Mouse (Mus musculus) cerebral cortex, adult 2 months (tissue): ENCODE data around the gene Efcab11.

Experiments used
- WGBS: fragments of 180-500 bp; shearing (Covaris S2); methylation state at CpG from one replicate; pipeline ENCODE4 v1.1.7; 2018; 5-methylcytosine and 5-hydroxymethylcytosine counted together

Efcab11 gene

GRCm38 (mm10) chr12:99874609-99875008, 9.6 kb downstream of the Efcab11 start:
- 73% methylated on average over 6 of the region's 6 CpGs for WGBS

GRCm38 (mm10) chr12:99873443-99873842, 10.8 kb downstream of the Efcab11 start:
- WGBS: 54% methylated on average over 3 of the region's 3 CpGs

GRCm38 (mm10) chr12:99868821-99869220, 15.4 kb downstream of the Efcab11 start:
- 92% methylated on average over 1 of the region's 1 CpGs for WGBS

GRCm38 (mm10) chr12:99860981-99861380, 23.3 kb downstream of the Efcab11 start:
- WGBS: 51% methylated on average over 4 of the region's 4 CpGs

GRCm38 (mm10) chr12:99859391-99860100, 24.7 kb downstream of the Efcab11 start:
- WGBS: 69% methylated on average over 3 of the region's 3 CpGs

GRCm38 (mm10) chr12:99858664-99859063, 25.6 kb downstream of the Efcab11 start:
- 95% methylated on average over 5 of the region's 5 CpGs for WGBS

- 79% methylated on average over 9 of the region's 9 CpGs for WGBS
Observed at GRCm38 (mm10) chr12:99856011-99856410, 28.2 kb downstream of the Efcab11 start.

- WGBS: 75% methylated on average over 14 of the region's 14 CpGs
Observed at GRCm38 (mm10) chr12:99853323-99854258, 30.6 kb downstream of the Efcab11 start.

- 83% methylated on average over 2 of the region's 2 CpGs for WGBS
Observed at GRCm38 (mm10) chr12:99849996-99850395, 34.2 kb downstream of the Efcab11 start.

- 93% methylated on average over 8 of the region's 8 CpGs for WGBS
Observed at GRCm38 (mm10) chr12:99844951-99845350, 39.3 kb downstream of the Efcab11 start.

GRCm38 (mm10) chr12:99838703-99839102, 45.5 kb downstream of the Efcab11 start:
- WGBS: 51% methylated on average over 14 of the region's 14 CpGs

- WGBS: 93% methylated on average over 11 of the region's 11 CpGs
Observed at GRCm38 (mm10) chr12:99838109-99838508, 46.1 kb downstream of the Efcab11 start.

GRCm38 (mm10) chr12:99837528-99837927, 46.7 kb downstream of the Efcab11 start:
- WGBS: 92% methylated on average over 5 of the region's 5 CpGs

GRCm38 (mm10) chr12:99836404-99837131, 47.7 kb downstream of the Efcab11 start:
- 38% methylated on average over 20 of the region's 20 CpGs for WGBS

- 93% methylated on average over 1 of the region's 1 CpGs for WGBS
Observed at GRCm38 (mm10) chr12:99833476-99833875, 50.8 kb downstream of the Efcab11 start.

GRCm38 (mm10) chr12:99822591-99822990, 61.6 kb downstream of the Efcab11 start:
- 45% methylated on average over 4 of the region's 4 CpGs for WGBS

- 45% methylated on average over 12 of the region's 12 CpGs for WGBS
Observed at GRCm38 (mm10) chr12:99821309-99821934, 62.8 kb downstream of the Efcab11 start.

GRCm38 (mm10) chr12:99819186-99819974, 64.9 kb downstream of the Efcab11 start:
- 74% methylated on average over 4 of the region's 4 CpGs for WGBS

GRCm38 (mm10) chr12:99818006-99818405, 66.2 kb downstream of the Efcab11 start:
- 97% methylated on average over 16 of the region's 16 CpGs for WGBS

GRCm38 (mm10) chr12:99815244-99815643, 69.0 kb downstream of the Efcab11 start:
- WGBS: 90% methylated on average over 8 of the region's 8 CpGs

- 84% methylated on average over 5 of the region's 5 CpGs for WGBS
Observed at GRCm38 (mm10) chr12:99807891-99808290, 76.3 kb downstream of the Efcab11 start.
